Mouse (Mus musculus): ENCODE data around the gene Arid2.
A peak's percentile ranks its signal among the peaks of the same experiment; 100 is the strongest.

Gene Arid2

DNA sequence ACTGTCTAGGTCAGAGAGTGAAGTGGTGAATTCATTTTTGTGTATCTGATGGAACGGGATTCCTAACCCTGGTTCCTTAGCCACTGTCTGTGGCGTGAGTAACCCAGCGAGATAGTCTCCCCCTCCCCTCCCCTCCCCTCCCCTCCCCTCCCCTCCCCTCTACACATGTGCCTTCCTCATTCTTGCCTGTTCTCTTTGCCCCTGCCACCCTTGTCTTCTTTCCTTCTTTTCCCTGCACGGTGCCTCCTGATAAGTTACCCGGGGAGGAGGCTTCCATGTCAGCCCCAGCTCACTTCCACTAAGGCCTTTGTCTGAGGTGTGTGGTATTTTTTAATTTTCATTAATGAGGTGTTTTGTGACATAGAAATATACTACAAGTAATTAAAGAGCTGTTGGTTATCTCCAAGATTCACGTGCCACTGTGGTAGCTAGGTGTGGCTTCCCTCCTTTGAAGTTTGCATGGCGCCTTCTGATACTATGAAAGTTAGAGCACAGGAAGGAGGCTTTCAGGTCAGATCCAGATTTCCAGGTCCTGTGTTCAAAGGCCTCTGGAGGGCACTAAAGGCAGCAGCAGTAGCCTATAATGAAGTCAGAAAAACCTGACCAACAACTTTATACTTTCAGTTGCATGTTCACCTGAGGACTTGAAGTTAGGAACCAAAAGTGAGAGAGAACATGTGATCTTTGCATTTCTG, 57.4 kb downstream of the Arid2 start:
- DNase-seq (ENCODE audit: low spot score in 2 of 2), result no peak

DNA sequence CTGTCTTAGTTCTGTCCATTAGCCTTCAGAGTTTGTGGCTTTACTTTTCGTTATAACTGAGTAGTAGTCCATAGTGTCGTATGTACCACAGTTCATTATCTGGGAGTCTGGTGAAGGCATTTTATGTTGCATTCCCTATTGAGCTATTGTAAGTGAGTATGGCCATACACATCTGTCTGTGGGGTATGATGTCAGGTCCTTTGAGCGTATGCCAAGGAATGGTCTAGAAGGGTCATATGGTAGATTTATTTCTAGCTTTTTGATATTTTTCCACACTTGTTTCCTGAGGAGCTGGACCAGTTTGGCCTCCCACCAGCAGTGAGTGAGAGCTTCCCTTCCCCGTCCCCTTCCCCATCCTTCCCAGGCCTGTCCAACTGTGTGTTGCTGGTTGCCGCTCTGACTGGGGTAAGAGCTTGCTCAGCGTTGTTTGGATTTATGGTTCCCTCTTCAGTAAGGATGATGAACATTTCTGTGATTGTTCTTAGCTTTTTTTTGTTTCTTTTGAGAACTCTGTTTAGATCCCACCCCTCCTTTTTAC, 58.1 kb downstream of the Arid2 start:
- DNase-seq (ENCODE audit: low spot score in 2 of 2), result no peak

DNA sequence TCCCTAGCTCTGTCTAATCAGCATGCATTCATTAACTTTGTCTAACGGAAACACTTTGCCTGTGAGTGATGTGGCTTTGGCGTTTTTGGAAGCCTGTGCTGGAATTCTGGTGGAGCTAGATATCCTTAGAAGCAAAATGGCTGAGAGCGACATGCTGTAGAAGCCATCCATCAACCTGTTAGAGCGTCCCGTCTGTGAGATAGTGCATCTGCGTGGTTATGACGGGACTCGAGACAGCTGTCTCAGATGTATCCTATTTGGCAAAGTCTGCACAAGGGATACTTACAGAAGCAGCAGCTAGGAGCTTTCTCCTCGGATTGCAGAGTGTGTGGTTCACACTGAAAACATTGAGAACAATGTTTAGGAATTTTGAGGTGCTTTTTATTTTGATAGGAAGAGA, 64.1 kb downstream of the Arid2 start:
- DNase-seq (ENCODE audit: low spot score in 2 of 2), result no peak

DNA sequence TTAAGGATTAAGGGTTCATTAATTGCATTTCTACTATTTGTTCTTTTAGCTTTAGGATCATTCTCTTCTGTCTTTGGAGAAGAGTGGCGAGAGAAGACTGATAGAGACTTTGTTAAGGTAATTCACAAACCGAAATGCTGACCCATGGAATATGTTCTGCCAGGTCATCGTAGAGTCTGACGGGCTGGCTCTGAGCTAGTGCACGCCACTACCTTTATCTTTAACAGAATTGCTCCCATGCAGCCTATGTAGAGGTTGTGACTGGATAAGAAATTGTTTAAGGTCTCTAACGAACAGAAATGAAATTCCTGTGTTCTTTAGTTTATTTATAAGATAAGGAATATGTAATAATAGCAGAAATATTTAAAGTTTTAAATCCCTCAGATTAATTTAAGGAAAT, 71.6 kb downstream of the Arid2 start:
- no peak for DNase-seq (ENCODE audit: low spot score in 2 of 2)

DNA sequence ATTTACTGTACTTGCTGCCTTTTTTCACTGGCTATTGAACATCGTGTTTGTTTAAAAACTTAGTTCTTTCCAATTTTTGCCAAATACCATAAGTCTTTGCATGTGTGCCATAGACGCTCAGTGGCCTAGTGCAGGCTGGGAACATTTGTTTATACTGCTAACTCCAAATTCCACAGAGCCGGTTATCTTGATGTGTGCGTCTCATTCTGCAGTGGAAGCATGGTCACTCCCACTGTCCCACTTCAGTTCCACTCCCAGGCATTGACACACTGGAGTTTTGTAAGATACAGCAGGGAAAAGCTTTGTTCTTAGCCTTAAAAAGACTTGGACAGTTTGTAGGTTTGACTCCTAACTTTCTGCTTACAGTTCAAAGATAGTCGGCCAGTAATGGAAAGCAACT, 73.3 kb downstream of the Arid2 start:
- no peak for DNase-seq (ENCODE audit: low spot score in 2 of 2)

DNA sequence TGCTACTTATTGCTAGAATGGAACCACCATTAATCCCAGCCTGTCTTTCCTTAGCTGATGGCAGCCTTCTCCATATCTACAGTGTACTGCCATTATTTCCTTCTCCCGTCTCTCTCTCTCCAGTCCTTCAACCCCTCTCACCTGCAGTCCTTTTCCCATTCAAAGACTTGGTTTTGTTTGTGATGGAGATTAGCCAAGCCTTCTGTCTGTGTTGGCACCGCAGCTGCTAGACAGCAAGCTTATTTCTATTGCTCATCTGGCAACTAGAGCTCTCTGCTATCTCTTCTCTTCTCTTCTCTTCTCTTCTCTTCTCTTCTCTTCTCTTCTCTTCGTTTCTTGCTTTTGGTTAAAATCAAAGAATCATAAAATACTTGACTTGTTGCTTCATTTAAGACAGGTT, 78.0 kb downstream of the Arid2 start:
- DNase-seq (ENCODE audit: low spot score in 2 of 2), result no peak

DNA sequence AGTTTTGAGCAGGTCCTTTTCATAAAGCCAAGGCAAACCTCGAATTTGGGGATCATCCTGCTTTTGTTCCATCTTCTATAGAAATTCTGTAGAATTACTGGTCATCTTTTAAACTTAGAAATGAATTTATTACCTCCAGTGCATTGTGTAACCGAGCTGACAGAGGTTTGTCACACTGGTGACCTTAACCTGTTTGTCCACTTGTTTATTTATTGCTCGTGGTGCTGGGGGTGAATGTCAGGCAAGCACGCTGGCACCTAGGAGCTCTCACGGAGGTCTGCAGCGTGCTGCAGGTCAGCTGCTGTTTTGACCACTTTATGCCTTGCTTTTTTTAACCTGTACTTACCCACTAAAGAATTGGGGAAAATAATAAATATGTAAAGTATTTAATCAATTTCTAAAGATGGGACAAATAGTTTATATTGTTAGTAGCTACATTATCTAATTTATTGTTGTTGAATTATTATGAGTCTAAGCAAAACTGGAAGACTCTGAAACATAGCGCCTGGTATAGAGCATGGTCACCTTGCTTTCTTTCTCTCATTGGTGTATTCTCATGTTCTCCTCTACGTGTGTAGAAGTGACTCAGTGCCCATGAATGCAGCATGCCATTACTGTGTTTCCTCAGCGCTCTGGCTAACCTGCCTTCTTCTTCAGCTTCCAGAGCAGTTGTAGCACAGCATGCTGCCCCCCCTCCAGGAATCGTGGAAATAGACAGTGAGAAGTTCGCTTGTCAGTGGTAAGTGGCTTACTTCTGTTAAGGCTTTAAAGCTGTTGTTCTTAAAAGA, 79.1 kb downstream of the Arid2 start:
- no peak for DNase-seq (ENCODE audit: low spot score in 2 of 2)

DNA sequence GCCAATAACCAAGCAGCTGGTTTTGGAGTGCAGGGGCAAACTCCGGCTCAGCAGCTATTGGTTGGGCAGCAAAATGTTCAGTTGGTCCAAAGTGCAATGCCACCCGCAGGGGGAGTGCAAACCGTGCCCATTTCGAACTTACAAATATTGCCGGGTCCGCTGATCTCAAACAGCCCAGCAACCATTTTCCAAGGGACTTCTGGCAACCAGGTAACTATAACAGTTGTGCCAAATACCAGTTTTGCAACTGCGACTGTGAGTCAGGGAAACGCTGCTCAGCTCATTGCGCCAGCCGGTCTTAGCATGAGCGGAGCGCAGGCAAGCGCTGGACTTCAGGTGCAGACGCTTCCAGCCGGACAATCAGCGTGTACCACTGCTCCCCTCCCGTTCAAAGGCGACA, 84.0 kb downstream of the Arid2 start:
- DNase-seq (ENCODE audit: low spot score in 2 of 2), result no peak

DNA sequence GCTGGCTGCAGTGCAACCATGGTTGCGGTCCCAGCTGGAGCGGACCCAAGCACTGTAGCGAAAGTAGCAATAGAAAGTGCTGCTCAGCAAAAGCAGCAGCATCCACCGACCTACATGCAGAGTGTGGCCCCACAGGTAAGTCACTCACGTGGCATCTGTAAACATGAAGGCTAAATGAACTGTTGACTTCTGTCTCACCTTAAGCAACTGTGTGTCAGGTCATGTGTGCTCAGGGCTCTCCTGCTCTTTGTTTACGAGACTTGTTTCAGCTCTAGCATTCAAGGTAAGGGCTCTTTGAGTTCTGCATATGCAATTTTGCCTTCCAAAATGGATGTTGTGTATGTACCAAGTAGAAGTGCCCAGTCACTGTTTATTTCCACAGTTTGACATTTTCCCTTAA, 85.3 kb downstream of the Arid2 start:
- DNase-seq (ENCODE audit: low spot score in 2 of 2), result no peak

DNA sequence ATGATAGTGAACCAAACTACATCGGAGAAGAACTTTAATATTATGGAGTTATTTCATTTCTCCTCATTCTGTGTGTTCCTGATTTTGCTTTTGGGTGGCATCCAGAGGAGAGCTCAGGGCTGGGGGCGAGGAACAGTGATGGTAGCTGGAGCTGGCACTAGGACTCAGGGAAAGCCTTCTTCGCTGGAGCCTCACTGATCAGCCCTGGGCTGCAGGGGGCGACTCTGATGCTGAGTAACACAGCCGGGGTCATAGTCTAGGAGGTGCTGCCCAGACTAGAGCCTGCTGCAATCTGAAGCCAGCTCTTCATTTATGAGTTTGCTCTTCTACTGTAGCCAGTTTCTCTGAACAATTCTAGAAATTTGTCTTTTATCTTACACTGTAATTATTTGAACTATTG, 85.8 kb downstream of the Arid2 start:
- DNase-seq (ENCODE audit: low spot score in 2 of 2), result no peak

DNA sequence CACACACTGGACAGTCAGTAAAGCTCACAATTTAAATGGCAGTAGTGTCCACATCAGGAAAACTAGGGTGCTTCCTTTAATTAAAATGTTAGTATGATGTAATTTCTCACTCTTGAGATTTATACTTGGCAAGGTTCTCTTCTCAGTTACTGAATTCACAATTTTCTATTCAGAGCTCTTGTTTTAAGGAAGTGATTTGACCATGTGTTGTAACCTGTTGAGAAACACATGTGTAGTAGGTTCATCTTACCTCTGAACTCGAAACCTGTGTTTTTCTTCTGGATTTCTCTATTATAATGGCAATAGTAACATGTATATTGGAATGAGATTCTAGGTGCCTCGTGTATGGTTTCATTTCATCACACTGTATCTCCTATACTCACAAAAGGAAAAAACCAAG, 88.9 kb downstream of the Arid2 start:
- DNase-seq (ENCODE audit: low spot score in 2 of 2), result no peak

DNA sequence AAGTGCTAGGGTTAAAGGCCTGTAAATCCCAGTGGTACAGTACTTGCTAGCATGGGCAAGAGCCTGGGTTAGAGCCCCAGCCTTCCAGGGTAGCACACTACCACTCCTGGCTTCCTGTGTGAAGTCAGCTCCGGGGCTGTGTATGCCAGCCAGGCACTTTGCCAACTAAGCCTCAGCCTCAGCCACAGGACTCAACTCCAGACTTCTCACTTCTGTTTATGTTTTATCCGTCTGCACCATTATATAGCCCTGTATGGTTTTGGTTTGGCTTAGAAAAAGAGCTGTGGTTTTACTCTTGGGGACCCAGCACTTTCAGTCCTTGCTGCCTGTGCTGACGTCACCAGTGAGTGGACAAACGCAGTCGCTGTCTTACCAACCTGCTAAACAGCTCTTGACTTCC, 89.9 kb downstream of the Arid2 start:
- peak; percentile 22 to 26 for DNase-seq (ENCODE audit: low spot score in 2 of 2)

DNA sequence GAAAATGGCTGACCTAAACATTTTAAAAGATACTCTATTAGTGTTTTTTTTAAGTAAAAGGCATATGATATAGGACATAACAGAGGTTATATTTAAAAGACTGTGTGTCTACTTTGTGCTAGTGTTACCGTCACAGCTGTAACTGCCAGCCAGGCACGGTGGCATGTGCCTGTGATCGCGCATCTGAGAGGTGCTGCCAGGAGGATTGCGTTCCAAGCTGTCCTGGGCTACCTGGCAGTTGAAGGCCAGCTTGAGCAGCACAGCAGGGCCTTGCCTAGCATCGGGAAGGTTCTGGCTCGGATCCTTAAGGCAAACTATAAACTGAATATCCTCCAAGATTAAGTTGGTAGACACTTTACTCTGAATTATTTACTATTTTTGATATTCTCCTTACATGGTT, 90.4 kb downstream of the Arid2 start:
- no peak for DNase-seq (ENCODE audit: low spot score in 2 of 2)

DNA sequence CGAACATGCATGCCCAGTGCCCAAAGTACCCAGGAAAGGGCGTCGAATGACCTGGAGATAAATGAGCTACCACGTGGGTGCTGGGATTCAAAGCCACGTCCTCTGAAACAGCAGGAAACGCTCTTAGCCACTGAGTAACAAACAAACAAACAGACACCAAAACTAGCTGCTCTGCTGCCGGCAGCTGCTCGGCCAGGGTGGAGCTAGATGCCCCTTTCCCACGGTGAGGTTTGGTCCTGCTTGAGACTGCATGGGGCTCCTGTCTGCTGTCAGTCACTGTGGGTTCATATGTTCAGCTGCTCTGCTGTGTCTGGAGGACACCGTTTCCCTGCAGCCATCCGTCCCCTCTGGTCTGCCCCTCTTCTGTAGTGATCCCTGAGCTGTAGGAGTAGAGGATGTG, 94.9 kb downstream of the Arid2 start:
- no peak for DNase-seq (ENCODE audit: low spot score in 2 of 2)

DNA sequence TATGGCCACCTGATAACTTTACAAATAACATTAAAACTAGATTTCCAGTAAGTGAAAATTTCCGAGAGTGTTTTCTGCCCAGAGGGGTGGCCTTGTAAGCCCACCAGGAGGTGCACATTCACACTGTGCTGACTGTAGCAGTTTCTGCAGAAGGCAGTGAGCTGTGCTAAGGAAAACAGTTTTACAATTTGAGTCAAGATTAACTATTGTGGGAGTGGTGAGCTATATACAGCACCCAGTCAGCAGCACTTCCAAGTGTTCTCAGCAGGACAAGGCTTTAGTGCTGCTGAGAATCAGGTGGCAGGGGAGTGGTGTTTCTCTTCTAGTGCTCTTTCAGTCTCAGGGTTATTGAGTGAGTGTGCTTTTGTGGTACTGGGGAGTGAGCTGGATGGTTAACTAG, 101.2 kb downstream of the Arid2 start:
- DNase-seq (ENCODE audit: low spot score in 2 of 2), result no peak

DNA sequence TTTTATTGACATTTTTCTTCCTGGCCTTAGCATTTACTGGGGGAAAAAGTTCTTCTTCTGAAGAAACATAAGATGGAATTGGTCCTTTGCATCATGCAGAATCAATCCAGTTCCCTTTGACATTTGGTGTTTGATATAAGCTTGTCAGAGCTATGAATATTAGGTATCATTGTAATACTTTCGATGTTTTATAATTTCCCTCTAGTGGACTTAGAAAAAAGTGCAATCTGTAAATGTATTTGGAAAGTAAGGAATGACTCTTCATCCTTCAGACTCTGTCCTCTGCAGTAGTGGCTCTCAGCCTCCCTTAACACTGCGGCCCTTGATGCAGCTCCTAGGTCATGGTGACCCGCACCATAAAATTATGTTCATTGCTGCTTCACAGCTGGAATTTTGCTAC, 105.6 kb downstream of the Arid2 start:
- DNase-seq (ENCODE audit: low spot score in 2 of 2), result no peak

DNA sequence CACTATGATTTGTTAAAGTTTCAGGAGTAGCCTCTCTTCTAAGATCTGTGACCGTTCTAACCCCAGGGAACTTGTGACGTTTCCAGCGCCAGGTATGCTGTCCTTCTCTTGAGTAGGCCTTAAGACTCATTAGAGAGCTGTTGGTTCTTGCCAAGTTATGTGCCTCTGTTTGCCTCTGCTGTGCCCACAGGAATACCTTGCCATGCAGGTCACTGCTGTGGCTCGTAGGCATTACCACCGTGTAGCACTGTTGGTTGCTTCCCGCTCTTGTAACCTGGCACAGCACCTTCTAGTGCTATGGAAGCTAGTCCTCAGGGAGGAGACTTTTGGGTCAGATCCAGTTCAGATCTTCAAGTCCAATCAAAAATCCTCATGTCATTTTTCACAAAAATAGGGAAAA, 107.8 kb downstream of the Arid2 start:
- no peak for DNase-seq (ENCODE audit: low spot score in 2 of 2)

DNA sequence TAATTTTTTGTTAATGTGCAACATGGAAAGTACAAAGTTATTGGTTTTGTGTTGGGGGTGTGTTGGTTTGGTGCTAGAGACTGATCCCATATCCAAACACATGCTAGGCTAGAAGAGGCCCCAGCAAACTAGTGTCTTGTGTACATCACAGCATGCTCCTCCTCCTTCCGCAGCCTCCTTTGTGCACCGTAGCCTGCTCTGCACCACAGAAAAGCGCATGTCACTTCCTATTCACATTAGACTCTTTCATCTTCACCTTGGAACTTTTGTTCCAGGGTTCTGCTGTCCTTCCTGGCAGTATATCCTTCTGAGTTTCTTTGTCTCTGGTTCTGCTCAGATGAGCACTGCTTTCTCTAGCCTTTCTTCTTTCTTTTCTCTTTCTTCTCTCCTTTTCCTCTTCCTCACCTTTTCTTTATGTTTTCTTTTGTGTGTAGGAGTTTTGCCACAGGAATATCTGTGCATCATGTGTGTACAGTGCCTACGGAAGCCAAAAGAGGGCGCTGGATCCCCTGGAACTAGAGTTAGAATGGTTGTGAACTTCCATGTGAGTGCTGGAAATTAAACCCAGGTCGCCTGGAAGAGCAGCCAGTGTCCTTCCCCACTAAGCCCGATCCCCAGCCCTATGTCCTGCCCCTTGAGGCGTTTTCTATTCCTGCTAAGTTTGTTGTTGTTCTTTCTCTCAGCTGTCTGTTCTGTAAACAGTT, 109.5 kb downstream of the Arid2 start:
- no peak for DNase-seq (ENCODE audit: low spot score in 2 of 2)

DNA sequence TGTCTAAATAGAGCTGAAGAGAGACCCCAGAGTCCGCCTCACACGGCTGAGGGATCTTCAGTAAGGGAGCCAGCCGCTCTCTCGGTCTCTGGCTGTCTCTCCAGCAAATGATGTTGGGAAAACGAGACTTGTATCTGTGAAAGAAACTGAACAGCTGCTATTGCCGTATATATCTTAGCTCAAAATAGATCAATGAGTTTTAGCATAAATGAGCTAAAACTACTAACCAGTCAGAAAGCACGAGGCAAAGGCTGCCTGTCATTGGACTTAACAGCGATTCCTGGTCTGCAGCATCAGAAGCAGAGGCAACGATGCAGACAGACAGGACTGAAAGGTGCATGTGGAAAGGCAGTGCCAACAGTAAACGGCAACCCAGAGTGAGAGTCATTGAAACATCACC, 111.0 kb downstream of the Arid2 start:
- DNase-seq (ENCODE audit: low spot score in 2 of 2), result no peak

DNA sequence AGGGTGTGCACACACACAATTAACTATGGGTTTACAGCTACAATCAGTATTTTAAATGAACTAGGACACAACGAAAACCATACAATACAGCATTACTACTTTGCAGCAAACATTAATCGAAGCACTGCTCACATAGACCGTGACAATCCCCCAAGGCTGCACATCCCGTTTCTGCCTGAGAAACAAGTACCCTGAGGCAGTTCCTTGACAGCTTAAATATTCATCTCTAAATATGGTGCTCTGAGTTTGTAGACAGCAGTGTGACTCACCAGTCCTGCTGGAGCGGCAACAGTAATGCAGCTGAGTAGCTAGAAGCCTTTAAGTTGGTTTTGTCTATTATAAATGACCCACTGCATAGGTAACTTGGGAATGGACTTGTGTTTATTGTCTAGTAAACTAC, 118.2 kb downstream of the Arid2 start:
- no peak for DNase-seq (ENCODE audit: low spot score in 2 of 2)

DNA sequence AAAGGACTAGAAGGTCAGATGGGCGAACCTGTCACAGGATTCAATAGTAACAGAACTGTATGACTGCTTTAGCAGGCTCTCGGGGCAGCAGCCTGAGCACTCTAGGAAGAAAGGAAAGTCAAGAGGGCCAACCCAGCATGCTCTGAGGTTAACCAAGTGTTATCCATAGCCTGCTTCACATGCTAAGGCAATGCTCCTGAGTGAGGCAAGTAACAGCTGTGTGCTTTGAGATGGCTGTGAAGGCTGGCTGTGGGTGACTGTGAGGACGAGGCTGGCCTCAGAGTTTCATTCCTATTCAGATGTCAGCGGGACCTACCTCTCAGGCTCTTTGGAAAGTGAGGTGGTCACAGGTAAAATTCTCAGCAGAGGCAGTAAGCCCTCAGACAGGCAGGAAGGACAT, 118.9 kb downstream of the Arid2 start:
- no peak for DNase-seq (ENCODE audit: low spot score in 2 of 2)

DNA sequence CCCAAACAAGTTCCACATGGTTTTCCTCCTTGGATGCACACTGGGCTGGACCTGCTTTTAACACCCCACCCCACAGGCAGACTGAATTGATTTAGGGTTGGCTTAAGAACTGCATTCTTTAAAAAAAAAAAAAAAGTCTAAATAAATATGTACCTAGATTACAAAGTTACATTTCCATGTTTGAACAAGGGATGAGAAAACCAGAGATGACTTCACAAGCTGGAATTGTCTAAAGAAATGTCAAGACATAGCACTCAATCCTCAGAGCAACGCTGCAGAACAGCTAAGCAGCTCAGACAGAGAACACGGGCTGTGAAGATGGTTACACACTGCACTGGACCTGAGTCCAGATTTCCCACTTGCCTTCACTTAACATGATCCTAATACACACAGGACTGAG, 119.8 kb downstream of the Arid2 start:
- DNase-seq (ENCODE audit: low spot score in 2 of 2), result no peak

DNA sequence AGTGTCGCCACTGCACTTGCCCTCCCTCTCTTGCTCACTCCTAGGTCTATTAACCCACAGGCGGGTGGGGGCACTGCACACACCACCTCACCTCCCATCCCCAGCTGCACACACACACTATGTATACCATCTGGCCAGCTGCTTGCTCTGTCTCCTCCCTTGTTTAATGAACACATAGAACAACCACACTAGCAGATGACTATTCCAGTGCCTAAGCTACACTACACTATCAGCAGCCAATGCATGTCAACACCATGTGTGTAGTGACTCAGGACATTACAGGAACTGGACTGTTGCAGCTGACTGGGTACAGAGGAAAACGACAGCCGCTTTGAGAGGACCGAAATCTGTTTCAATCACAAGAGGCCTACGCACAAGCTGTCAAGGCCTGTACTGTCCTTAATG, 121.4 kb downstream of the Arid2 start:
- DNase-seq (ENCODE audit: low spot score in 2 of 2), result no peak
